Mouse (Mus musculus) kidney, embryonic 16.5 days (tissue): Measurements from ENCODE around the gene Mob4. TPM values are rescaled to one million over a fixed set of nuclear protein-coding genes. Genes with fewer than 3 reads are reported as not detected.

Source experiments
- ATAC-seq: fragments of 200-750 bp; cut with Nextera tagmentation; 2 replicates; pipeline ENCODE4 v1.8.0; 2017; ENCODE audit warnings: moderate TSS enrichment; ENCODE audit not compliant: low FRiP score, low TSS enrichment
- H3K27ac ChIP-seq: fragments of 300-500 bp; sonication (generic); 2 replicates; pipeline ENCODE4 v1.5.1; 2014; ENCODE audit warnings: low read length
- H3K27me3 ChIP-seq: fragments of 300-500 bp; sonication (generic); 2 replicates; pipeline ENCODE4 v1.6.1; 2014; ENCODE audit warnings: low read length, control low read depth, mixed read lengths; ENCODE audit not compliant: insufficient read depth
- H3K36me3 ChIP-seq: fragments of 300-500 bp; sonication (generic); 2 replicates; pipeline ENCODE4 v1.6.1; 2014; ENCODE audit warnings: low read length, control low read depth, mixed read lengths; ENCODE audit not compliant: insufficient read depth
- H3K4me1 ChIP-seq: fragments of 300-500 bp; sonication (generic); 2 replicates; pipeline ENCODE4 v1.6.1; 2014; ENCODE audit warnings: low read length, control low read depth, mixed read lengths; ENCODE audit not compliant: insufficient read depth
- H3K4me2 ChIP-seq: fragments of 300-500 bp; sonication (generic); replicated peaks from 2 replicates; pipeline ENCODE4 v1.6.1; 2014; ENCODE audit warnings: low read depth, low read length
- H3K4me3 ChIP-seq: fragments of 300-500 bp; sonication (generic); 2 replicates; pipeline ENCODE4 v1.5.1; 2014; ENCODE audit warnings: mild to moderate bottlenecking, low read length
- H3K9ac ChIP-seq: fragments of 300-500 bp; sonication (generic); replicated peaks from 2 replicates; pipeline ENCODE4 v1.6.1; 2014; ENCODE audit warnings: low read length
- H3K9me3 ChIP-seq: fragments of 300-500 bp; sonication (generic); 2 replicates; pipeline ENCODE4 v1.6.1; 2016; ENCODE audit warnings: low read length, control low read depth
- WGBS: fragments of 180-500 bp; shearing (Covaris S2); extraction: QIAGEN DNeasy Blood & Tissue Kit; methylation state at CpG from one replicate; pipeline ENCODE4 v1.1.7; 2014; 5-methylcytosine and 5-hydroxymethylcytosine counted together
- polyA plus RNA-seq: library from polyadenylated mRNA; unstranded; fragments of >200 nt; fragmentation: Nextera tagmentation; extraction: Ambion mirVana; gene quantifications from 2 replicates; pipeline ENCODE4 v1.2.1, GENCODE M21; 2015

Gene Mob4
- polyA plus RNA-seq, 1 experiment from 2014 or later, result 134 TPM

DNA sequence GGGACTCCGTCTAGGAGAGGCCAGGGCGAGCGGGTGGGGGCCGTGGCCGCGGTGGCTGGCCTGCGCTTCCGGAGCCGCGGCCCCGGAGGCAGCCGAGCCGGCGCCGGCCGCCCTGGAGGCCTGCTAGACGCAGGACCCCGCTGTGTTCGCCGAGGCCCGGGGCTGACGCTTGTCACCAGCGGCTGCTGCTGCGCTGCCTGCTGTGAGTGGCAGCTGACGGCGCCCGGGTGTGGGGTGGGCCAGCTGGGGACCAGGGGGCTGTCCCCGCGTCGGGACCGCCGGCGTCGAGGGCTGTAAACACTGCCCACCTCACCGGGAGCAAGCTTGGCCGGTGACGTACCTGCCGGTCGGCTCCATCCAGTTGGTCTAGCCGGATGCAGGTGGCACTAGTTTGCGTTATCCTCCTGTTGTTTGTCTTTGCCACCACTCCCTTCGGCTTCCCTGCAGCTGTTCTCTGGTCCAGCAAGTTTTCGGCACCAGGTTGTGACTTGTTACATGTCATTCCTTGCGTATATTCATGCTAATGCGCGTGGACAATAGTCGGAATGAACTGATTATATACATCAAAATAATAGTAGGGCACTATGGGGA, 488 bp downstream of the Mob4 start:
- Histone ChIP-seq H3K4me2 (peak overlapping the region; percentile 84), H3K9ac (peak overlapping the region; percentile 99), H3K9me3 (no peaks in the 10 kb centered on the region), H3K36me3 (0 out of 2 replicates have a peak, but pooled peaks cover 3% of the 10 kb centered on the region), H3K27ac (peak overlapping the region; percentile 97), H3K4me1 (peaks cover 14% of the 10 kb centered on the region), H3K4me3 (peak overlapping the region; percentile 98), H3K27me3 (no peaks in the 10 kb centered on the region)
- WGBS, result under 1% methylated on average over 36 of the region's 47 CpGs
- ATAC-seq, result peak; percentile 93

DNA sequence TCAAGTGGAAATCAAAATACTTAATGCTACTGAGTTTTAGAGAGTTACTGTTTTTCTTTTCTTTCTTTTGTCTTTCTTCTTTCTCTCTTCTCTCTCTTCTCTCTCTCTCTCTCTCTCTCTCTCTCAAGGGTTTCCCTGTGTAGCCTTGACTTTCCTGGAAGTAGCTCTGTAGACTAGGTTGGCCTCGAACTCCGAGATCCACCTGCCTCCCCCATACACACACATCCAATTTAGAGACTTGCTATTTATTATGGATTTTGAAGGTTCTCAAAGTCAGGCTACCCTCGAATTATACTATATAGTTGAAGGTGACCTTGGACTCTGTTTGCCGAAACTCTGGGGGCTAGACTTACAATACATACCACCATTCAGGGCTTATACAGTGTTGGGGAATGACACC, 1.3 kb downstream of the Mob4 start:
- 53% methylated on average over 4 of the region's 4 CpGs for WGBS
- Histone ChIP-seq H3K27ac (no peak overlapping the region), H3K4me2 (peak overlapping the region; percentile 84)

DNA sequence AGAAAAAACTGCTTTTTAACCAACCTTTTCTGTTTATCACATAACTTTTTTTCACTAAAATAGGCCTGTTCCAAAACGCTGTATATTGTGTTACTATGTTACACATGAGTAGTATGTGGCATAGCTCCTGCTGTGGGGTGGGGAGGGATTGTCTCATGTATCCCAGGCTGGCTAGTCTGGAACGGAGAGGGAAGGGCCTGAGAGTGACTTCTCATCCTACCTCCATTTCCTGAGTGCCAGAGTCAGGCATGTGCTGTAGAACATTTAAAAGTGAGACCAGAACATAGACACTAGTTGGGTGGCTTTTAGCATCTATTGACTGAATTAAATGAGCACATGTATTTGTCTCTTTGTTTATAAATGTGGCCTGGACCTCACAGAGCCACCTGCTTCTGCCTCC, 2.1 kb downstream of the Mob4 start:
- no peak overlapping the region for H3K4me2 ChIP-seq
- H3K4me1 ChIP-seq, result peaks cover 14% of the 10 kb centered on the region
- H3K4me3 ChIP-seq, result no peak overlapping the region
- H3K27me3 ChIP-seq, result no peaks in the 10 kb centered on the region
- 50% methylated on average over 2 of the region's 2 CpGs for WGBS
- no peak for ATAC-seq
- H3K36me3 ChIP-seq, result 0 out of 2 replicates have a peak, but pooled peaks cover 4% of the 10 kb centered on the region
- H3K9ac ChIP-seq, result no peak overlapping the region
- H3K9me3 ChIP-seq, result no peaks in the 10 kb centered on the region
- H3K27ac ChIP-seq, result no peak overlapping the region

More for the DNA sequence above, 1.3 kb downstream of the Mob4 start:
- peak overlapping the region; percentile 99 for H3K9ac ChIP-seq
- peak overlapping the region; percentile 98 for H3K4me3 ChIP-seq
- H3K36me3 ChIP-seq, result 0 out of 2 replicates have a peak, but pooled peaks cover 3% of the 10 kb centered on the region
- no peaks in the 10 kb centered on the region for H3K9me3 ChIP-seq
- no peak for ATAC-seq
- H3K27me3 ChIP-seq, result no peaks in the 10 kb centered on the region
- peaks cover 14% of the 10 kb centered on the region for H3K4me1 ChIP-seq

DNA sequence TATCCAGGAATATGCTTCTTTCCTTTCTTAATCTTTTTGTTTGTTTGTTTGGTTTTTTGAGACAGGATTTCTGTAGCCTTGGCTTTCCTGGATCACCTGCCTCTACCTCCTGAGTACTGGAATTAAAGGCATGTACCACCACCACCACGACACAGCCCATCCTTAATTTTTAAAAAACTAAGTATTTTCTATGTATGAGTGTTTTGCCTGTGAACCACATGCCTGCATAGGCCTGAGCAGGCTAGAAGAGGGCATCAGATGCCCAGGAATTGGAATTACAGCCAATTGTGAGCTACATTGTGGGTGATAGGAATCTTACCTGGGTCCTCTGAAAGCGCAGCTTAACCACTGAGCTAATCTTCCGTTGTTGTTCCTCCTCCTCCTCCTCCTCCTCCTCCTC, 3.3 kb downstream of the Mob4 start:
- peaks cover 14% of the 10 kb centered on the region for H3K4me1 ChIP-seq
- no peaks in the 10 kb centered on the region for H3K27me3 ChIP-seq
- WGBS, result 88% methylated on average over 3 of the region's 3 CpGs
- no peak overlapping the region for H3K4me3 ChIP-seq
- no peak for ATAC-seq
- H3K9me3 ChIP-seq, result no peaks in the 10 kb centered on the region
- H3K36me3 ChIP-seq, result peaks cover 9% of the 10 kb centered on the region; the same call in 1 of the 2 replicates
- H3K4me2 ChIP-seq, result no peak overlapping the region
- H3K27ac ChIP-seq, result no peak overlapping the region
- no peak overlapping the region for H3K9ac ChIP-seq

DNA sequence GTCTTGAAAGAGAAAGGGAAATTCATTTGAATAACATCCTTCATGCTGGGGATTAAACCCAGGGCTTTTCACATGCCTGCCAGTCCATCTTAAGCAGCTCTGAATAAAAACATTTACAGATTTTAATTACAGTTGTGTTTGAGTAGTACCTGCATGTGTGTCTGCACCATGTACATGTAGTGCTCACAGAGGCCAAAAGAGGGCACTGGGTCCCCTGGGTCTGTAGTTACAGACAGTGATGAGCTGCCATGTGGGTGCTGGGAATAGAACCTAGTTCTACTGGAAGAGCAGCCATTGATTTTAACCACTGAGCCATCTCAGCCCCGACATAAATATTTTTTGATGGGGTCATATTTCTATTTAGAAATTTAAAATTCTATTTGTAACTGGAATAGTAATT, 4.8 kb downstream of the Mob4 start:
- Histone ChIP-seq H3K4me1 (peaks cover 14% of the 10 kb centered on the region), H3K27ac (no peak overlapping the region), H3K36me3 (peaks cover 19% of the 10 kb centered on the region), H3K27me3 (no peaks in the 10 kb centered on the region), H3K9ac (no peak overlapping the region), H3K4me3 (no peak overlapping the region), H3K9me3 (no peaks in the 10 kb centered on the region), H3K4me2 (no peak overlapping the region)
- 89% methylated on average over 1 of the region's 1 CpGs for WGBS
- ATAC-seq, result no peak

DNA sequence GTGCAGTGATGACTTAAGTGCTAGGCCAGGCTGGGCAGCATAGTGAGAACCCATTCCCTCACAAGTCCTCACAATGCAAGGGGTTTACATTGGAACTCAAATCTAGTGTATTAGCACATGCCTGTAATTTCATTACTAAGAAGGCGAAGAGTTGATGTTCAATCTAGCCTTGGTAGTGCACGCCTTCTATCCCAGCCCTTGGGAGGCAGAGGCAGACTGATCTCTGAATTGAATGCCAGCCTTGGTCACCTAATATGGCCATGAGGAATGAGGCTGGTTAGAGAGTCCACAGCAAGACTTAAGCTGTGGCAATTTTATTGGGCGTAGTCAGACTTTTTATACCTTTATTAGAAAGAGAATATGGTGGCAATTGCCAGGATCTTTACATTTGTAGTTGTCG, 13.3 kb downstream of the Mob4 start:
- no peaks in the 10 kb centered on the region for H3K4me1 ChIP-seq
- no peaks in the 10 kb centered on the region for H3K9me3 ChIP-seq
- no peak overlapping the region for H3K4me2 ChIP-seq
- peaks cover 38% of the 10 kb centered on the region for H3K36me3 ChIP-seq
- H3K27me3 ChIP-seq, result no peaks in the 10 kb centered on the region
- H3K4me3 ChIP-seq, result no peak overlapping the region
- H3K27ac ChIP-seq, result no peak overlapping the region
- ATAC-seq, result no peak
- WGBS, result 93% methylated on average over 4 of the region's 4 CpGs
- H3K9ac ChIP-seq, result no peak overlapping the region

DNA sequence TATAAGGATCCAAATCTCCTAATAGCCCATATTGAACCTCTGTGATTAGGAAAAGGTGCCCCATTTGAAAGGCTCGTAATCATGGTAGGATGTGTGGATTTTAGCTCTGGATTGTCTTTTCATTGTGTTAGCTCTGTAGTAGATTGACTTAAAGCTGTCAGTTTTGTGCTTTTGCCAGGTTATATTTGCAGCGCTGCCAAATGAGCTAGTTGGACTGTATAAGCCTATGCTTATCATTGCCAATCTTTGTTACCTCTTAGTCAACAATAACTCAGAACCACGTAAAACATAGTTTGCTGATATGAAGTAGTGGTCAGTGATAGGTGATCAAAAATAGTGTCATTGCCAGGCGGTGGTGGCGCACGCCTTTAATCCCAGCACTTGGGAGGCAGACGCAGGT, 14.5 kb downstream of the Mob4 start:
- Histone ChIP-seq H3K9ac (no peak overlapping the region), H3K9me3 (no peaks in the 10 kb centered on the region), H3K4me2 (no peak overlapping the region), H3K27me3 (no peaks in the 10 kb centered on the region), H3K27ac (no peak overlapping the region), H3K36me3 (peaks cover 39% of the 10 kb centered on the region), H3K4me3 (no peak overlapping the region), H3K4me1 (no peaks in the 10 kb centered on the region)
- no peak for ATAC-seq
- WGBS, result 95% methylated on average over 7 of the region's 7 CpGs

DNA sequence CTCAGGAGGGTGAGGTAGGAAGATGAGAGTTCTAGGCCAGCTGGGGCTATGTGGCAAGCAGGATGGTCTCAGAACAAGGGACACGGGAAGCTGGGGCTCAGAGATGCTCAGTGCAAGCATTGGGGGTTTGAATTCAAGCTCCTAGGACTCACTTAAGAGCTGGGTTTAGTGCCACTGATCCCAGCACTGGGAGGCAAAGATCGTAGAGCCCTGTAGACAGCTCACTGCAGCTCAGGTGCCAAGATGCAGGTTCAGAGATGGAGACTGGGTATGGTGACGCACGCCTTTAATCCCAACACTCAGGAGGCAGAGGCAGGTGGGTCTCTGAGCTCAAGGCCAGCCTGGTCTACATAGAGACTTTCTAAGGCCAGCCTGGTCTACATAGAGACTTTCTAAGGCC, 26.3 kb downstream of the Mob4 start:
- no peak for ATAC-seq
- no peaks in the 10 kb centered on the region for H3K4me1 ChIP-seq
- H3K36me3 ChIP-seq, result peaks cover 34% of the 10 kb centered on the region

DNA sequence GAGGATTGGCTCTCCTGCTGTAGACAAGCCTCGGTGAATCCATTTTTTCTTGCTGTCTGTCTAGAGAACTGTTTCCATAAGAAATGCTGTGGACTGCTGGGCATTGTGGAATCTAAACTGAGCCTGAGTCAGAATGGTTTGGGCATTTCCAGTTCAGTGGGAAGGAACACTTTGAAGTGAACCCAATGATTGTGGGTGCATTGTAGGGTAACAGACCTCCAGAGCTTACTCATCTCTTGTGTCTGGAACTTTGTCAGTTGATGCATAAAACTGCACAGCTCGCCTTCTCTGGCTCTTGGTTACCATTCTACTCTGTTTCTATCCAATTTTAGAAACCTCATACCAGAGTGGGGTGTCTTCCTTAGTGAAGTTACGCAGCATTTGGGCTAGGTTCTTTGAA, 27.2 kb downstream of the Mob4 start:
- Histone ChIP-seq H3K4me2 (no peak overlapping the region), H3K9ac (no peak overlapping the region), H3K27me3 (no peaks in the 10 kb centered on the region), H3K4me1 (no peaks in the 10 kb centered on the region), H3K27ac (no peak overlapping the region), H3K4me3 (no peak overlapping the region), H3K9me3 (no peaks in the 10 kb centered on the region), H3K36me3 (peaks cover 33% of the 10 kb centered on the region)
- WGBS, result 88% methylated on average over 3 of the region's 3 CpGs
- ATAC-seq, result no peak

More for the DNA sequence above, 26.3 kb downstream of the Mob4 start:
- Histone ChIP-seq H3K4me3 (no peak overlapping the region), H3K4me2 (no peak overlapping the region), H3K9me3 (no peaks in the 10 kb centered on the region), H3K27me3 (no peaks in the 10 kb centered on the region), H3K9ac (no peak overlapping the region), H3K27ac (no peak overlapping the region)
- WGBS, result 98% methylated on average over 4 of the region's 4 CpGs

DNA sequence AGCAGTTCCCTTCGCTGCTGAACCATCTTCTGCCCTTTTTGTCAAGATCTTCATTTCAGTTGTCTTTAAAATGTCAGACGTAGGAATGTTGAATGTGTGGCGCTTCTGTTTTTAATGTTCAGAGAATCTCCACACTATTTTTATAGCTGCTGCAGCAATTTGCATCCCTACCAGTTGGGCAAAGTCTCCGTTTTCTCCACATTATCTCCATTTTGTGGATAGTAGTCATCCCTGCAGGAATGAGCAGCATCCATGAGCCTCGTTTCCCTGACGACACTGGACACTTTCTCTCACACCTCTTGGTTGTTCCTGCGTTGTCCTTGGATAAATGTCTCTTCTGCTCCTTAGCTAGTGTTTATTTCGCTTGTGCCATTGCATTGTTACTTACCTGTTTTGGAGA, 27.8 kb downstream of the Mob4 start:
- 92% methylated on average over 8 of the region's 8 CpGs for WGBS
- no peaks in the 10 kb centered on the region for H3K4me1 ChIP-seq
- H3K36me3 ChIP-seq, result peaks cover 32% of the 10 kb centered on the region
- H3K27me3 ChIP-seq, result no peaks in the 10 kb centered on the region
- H3K27ac ChIP-seq, result no peak overlapping the region
- H3K4me3 ChIP-seq, result no peak overlapping the region
- no peak for ATAC-seq
- no peaks in the 10 kb centered on the region for H3K9me3 ChIP-seq
- no peak overlapping the region for H3K9ac ChIP-seq
- H3K4me2 ChIP-seq, result no peak overlapping the region
